Mouse (Mus musculus) layer of hippocampus, adult 2 months (tissue): Measurements from ENCODE around the gene Ttll2. TPM values are rescaled to one million over a fixed set of nuclear protein-coding genes. Genes with fewer than 3 reads are reported as not detected.
"Not testable (repeated sequence)": the region's sequence is repeated elsewhere in the genome, so short reads cannot be mapped to it uniquely, and the experiment has no call there.

Source experiments
- DNase-seq, 2 experiments: peaks; one replicate each; pipeline ENCODE4 v3.0.0; 2022; ENCODE audit warnings: low spot score in 2 of 2
- H3K27ac ChIP-seq: fragments of 200-600 bp; 2 replicates; pipeline ENCODE4 v1.8.1; 2022
- H3K4me3 ChIP-seq: fragments of 200-600 bp; 2 replicates; pipeline ENCODE4 v1.8.1; 2022; ENCODE audit warnings: mild to moderate bottlenecking
- total RNA-seq, 2 experiments: library from RNA; stranded (reverse); gene quantifications; 2 replicates each; pipeline ENCODE4 v1.2.3; 2021

Gene Ttll2
- total RNA-seq, 2 experiments from 2014 or later: not detected

- DNase-seq, H3K4me3 ChIP-seq, H3K27ac ChIP-seq: not testable (repeated sequence)
Measured at GRCm38 (mm10) chr17:7369401-7369800, 16.9 kb upstream of the Ttll2 start.

- not testable (repeated sequence) for H3K27ac ChIP-seq, H3K4me3 ChIP-seq
- peak in 1 of 2 experiments; percentile 16 for DNase-seq
Measured at GRCm38 (mm10) chr17:7366676-7367374, 14.3 kb upstream of the Ttll2 start.

- DNase-seq, H3K27ac ChIP-seq, H3K4me3 ChIP-seq: not testable (repeated sequence)
Measured at GRCm38 (mm10) chr17:7366265-7366664, 13.8 kb upstream of the Ttll2 start.

- not testable (repeated sequence) for H3K4me3 ChIP-seq, H3K27ac ChIP-seq, DNase-seq
Measured at GRCm38 (mm10) chr17:7365615-7366014, 13.1 kb upstream of the Ttll2 start.

- not testable (repeated sequence) for DNase-seq, H3K4me3 ChIP-seq, H3K27ac ChIP-seq
Measured at GRCm38 (mm10) chr17:7360749-7361465, 8.4 kb upstream of the Ttll2 start.

- H3K4me3 ChIP-seq, H3K27ac ChIP-seq, DNase-seq: not testable (repeated sequence)
Measured at GRCm38 (mm10) chr17:7359806-7360205, 7.3 kb upstream of the Ttll2 start.

GRCm38 (mm10) chr17:7348765-7349164, 3.7 kb downstream of the Ttll2 start:
- not testable (repeated sequence) for H3K4me3 ChIP-seq, H3K27ac ChIP-seq
- DNase-seq: peak in 1 of 2 experiments; percentile 18

GRCm38 (mm10) chr17:7337381-7337780, 15.1 kb downstream of the Ttll2 start:
- peak in 1 of 2 experiments; percentile 4 for DNase-seq
- not testable (repeated sequence) for H3K4me3 ChIP-seq, H3K27ac ChIP-seq

GRCm38 (mm10) chr17:7332745-7333144, 19.8 kb downstream of the Ttll2 start:
- not testable (repeated sequence) for H3K4me3 ChIP-seq, H3K27ac ChIP-seq, DNase-seq

GRCm38 (mm10) chr17:7326415-7326814, 26.1 kb downstream of the Ttll2 start:
- not testable (repeated sequence) for DNase-seq, H3K4me3 ChIP-seq, H3K27ac ChIP-seq

GRCm38 (mm10) chr17:7324346-7324745, 28.1 kb downstream of the Ttll2 start, which contains the start of gene Tcp10a:
Tcp10a (plus strand) TSS chr17:7324646.
- not testable (repeated sequence) for H3K27ac ChIP-seq, H3K4me3 ChIP-seq, DNase-seq

GRCm38 (mm10) chr17:7319789-7320188, 32.7 kb downstream of the Ttll2 start:
- not testable (repeated sequence) for H3K27ac ChIP-seq, DNase-seq, H3K4me3 ChIP-seq

GRCm38 (mm10) chr17:7315693-7316382, 36.7 kb downstream of the Ttll2 start:
- H3K4me3 ChIP-seq, H3K27ac ChIP-seq, DNase-seq: not testable (repeated sequence)
